Mouse (Mus musculus): ENCODE measurements at regions not wholly inside any gene's neighbourhood (a gene's known extent, or its start where the extent isn't known, plus 50 kb on each side); places are given as distances from the start of the nearest gene placed in this dataset.

- Histone ChIP-seq H3K4me2 (no peak overlapping the region), H3K4me3 (replicated peaks) (no peak overlapping the region), H3K36me3 (no peaks in the 10 kb centered on the region), H3K27ac (no peak overlapping the region), H3K4me1 (replicated peaks) (peaks cover 12% of the 10 kb centered on the region), H3K9ac (replicated peaks) (no peak overlapping the region), H3K27me3 (no peaks in the 10 kb centered on the region), H3K9me3 (no peaks in the 10 kb centered on the region)
- WGBS: 74% methylated on average over 1 of the region's 1 CpGs
- no peak for ATAC-seq (ENCODE audit: insufficient number of reproducible peaks, insufficient read depth, low FRiP score, low TSS enrichment, low read depth)
Measured at GRCm38 (mm10) chr1:80030635-80031034, 169.7 kb upstream of the Serpine2 start.

GRCm38 (mm10) chr1:80030224-80030623 is 169.2 kb upstream of the Serpine2 start:
- no peaks in the 10 kb centered on the region for H3K27me3 ChIP-seq
- H3K4me1 ChIP-seq (replicated peaks): peaks cover 12% of the 10 kb centered on the region
- H3K27ac ChIP-seq: no peak overlapping the region
- H3K4me3 ChIP-seq (replicated peaks): no peak overlapping the region
- no peak overlapping the region for H3K9ac ChIP-seq (replicated peaks)
- H3K36me3 ChIP-seq: no peaks in the 10 kb centered on the region
- H3K9me3 ChIP-seq: no peaks in the 10 kb centered on the region
- WGBS: 82% methylated on average over 3 of the region's 3 CpGs
- no peak overlapping the region for H3K4me2 ChIP-seq
- ATAC-seq (ENCODE audit: insufficient number of reproducible peaks, insufficient read depth, low FRiP score, low TSS enrichment, low read depth): no peak

- Histone ChIP-seq H3K9me3 (no peaks in the 10 kb centered on the region), H3K36me3 (no peaks in the 10 kb centered on the region), H3K4me1 (replicated peaks) (no peaks in the 10 kb centered on the region), H3K27me3 (no peaks in the 10 kb centered on the region), H3K27ac (no peak overlapping the region), H3K9ac (replicated peaks) (no peak overlapping the region), H3K4me3 (replicated peaks) (no peak overlapping the region), H3K4me2 (no peak overlapping the region)
- 93% methylated on average over 4 of the region's 4 CpGs for WGBS
- no peak for ATAC-seq (ENCODE audit: insufficient number of reproducible peaks, insufficient read depth, low FRiP score, low TSS enrichment, low read depth)
Measured at GRCm38 (mm10) chr1:80025863-80026616, 165.1 kb upstream of the Serpine2 start.

GRCm38 (mm10) chr1:80023518-80024095 is 162.6 kb upstream of the Serpine2 start:
- Histone ChIP-seq H3K27ac (no peak overlapping the region), H3K9ac (replicated peaks) (no peak overlapping the region), H3K36me3 (no peaks in the 10 kb centered on the region), H3K4me2 (no peak overlapping the region), H3K27me3 (no peaks in the 10 kb centered on the region), H3K4me1 (replicated peaks) (no peaks in the 10 kb centered on the region), H3K4me3 (replicated peaks) (no peak overlapping the region), H3K9me3 (no peaks in the 10 kb centered on the region)
- 86% methylated on average over 6 of the region's 6 CpGs for WGBS
- ATAC-seq (ENCODE audit: insufficient number of reproducible peaks, insufficient read depth, low FRiP score, low TSS enrichment, low read depth): no peak

GRCm38 (mm10) chr1:80021866-80022265 is 160.9 kb upstream of the Serpine2 start:
- Histone ChIP-seq H3K4me1 (replicated peaks) (no peaks in the 10 kb centered on the region), H3K4me2 (no peak overlapping the region), H3K36me3 (no peaks in the 10 kb centered on the region), H3K27ac (no peak overlapping the region), H3K4me3 (replicated peaks) (no peak overlapping the region), H3K9ac (replicated peaks) (no peak overlapping the region), H3K9me3 (no peaks in the 10 kb centered on the region), H3K27me3 (no peaks in the 10 kb centered on the region)
- ATAC-seq (ENCODE audit: insufficient number of reproducible peaks, insufficient read depth, low FRiP score, low TSS enrichment, low read depth): no peak
- WGBS: 69% methylated on average over 3 of the region's 3 CpGs

- no peak overlapping the region for H3K9ac ChIP-seq (replicated peaks)
- no peaks in the 10 kb centered on the region for H3K9me3 ChIP-seq
- H3K4me2 ChIP-seq: no peak overlapping the region
- H3K27me3 ChIP-seq: no peaks in the 10 kb centered on the region
- H3K27ac ChIP-seq: no peak overlapping the region
- WGBS: 77% methylated on average over 11 of the region's 11 CpGs
- H3K4me3 ChIP-seq (replicated peaks): no peak overlapping the region
- H3K4me1 ChIP-seq (replicated peaks): 0 out of 2 replicates have a peak, but pooled peaks cover 3% of the 10 kb centered on the region
- ATAC-seq (ENCODE audit: insufficient number of reproducible peaks, insufficient read depth, low FRiP score, low TSS enrichment, low read depth): no peak
- no peaks in the 10 kb centered on the region for H3K36me3 ChIP-seq
Measured at GRCm38 (mm10) chr1:80018391-80019065, 157.5 kb upstream of the Serpine2 start.

GRCm38 (mm10) chr1:80015474-80015873 is 154.5 kb upstream of the Serpine2 start:
- Histone ChIP-seq H3K27ac (no peak overlapping the region), H3K4me2 (no peak overlapping the region), H3K4me1 (replicated peaks) (0 out of 2 replicates have a peak, but pooled peaks cover 3% of the 10 kb centered on the region), H3K36me3 (no peaks in the 10 kb centered on the region), H3K9me3 (no peaks in the 10 kb centered on the region), H3K27me3 (no peaks in the 10 kb centered on the region), H3K4me3 (replicated peaks) (no peak overlapping the region), H3K9ac (replicated peaks) (no peak overlapping the region)
- ATAC-seq (ENCODE audit: insufficient number of reproducible peaks, insufficient read depth, low FRiP score, low TSS enrichment, low read depth): no peak
- 91% methylated on average over 5 of the region's 5 CpGs for WGBS

- H3K4me2 ChIP-seq: no peak overlapping the region
Measured at GRCm38 (mm10) chr1:80014586-80014985, 153.6 kb upstream of the Serpine2 start.

GRCm38 (mm10) chr1:80010724-80011123 is 149.7 kb upstream of the Serpine2 start:
- no peak for ATAC-seq (ENCODE audit: insufficient number of reproducible peaks, insufficient read depth, low FRiP score, low TSS enrichment, low read depth)
- H3K27me3 ChIP-seq: no peaks in the 10 kb centered on the region
- H3K36me3 ChIP-seq: no peaks in the 10 kb centered on the region
- 27% methylated on average over 4 of the region's 4 CpGs for WGBS
- 0 out of 2 replicates have a peak, but pooled peaks cover 3% of the 10 kb centered on the region for H3K4me1 ChIP-seq (replicated peaks)
- no peak overlapping the region for H3K9ac ChIP-seq (replicated peaks)
- H3K9me3 ChIP-seq: no peaks in the 10 kb centered on the region
- no peak overlapping the region for H3K4me3 ChIP-seq (replicated peaks)
- H3K27ac ChIP-seq: no peak overlapping the region
- H3K4me2 ChIP-seq: no peak overlapping the region

More at GRCm38 (mm10) chr1:80014586-80014985, 153.6 kb upstream of the Serpine2 start:
- H3K9me3 ChIP-seq: no peaks in the 10 kb centered on the region
- H3K4me1 ChIP-seq (replicated peaks): 0 out of 2 replicates have a peak, but pooled peaks cover 3% of the 10 kb centered on the region
- no peaks in the 10 kb centered on the region for H3K36me3 ChIP-seq
- 44% methylated on average over 2 of the region's 2 CpGs for WGBS
- H3K27me3 ChIP-seq: no peaks in the 10 kb centered on the region
- no peak overlapping the region for H3K27ac ChIP-seq
- no peak overlapping the region for H3K9ac ChIP-seq (replicated peaks)
- no peak overlapping the region for H3K4me3 ChIP-seq (replicated peaks)
- no peak for ATAC-seq (ENCODE audit: insufficient number of reproducible peaks, insufficient read depth, low FRiP score, low TSS enrichment, low read depth)

GRCm38 (mm10) chr1:79999081-79999480 is 138.1 kb upstream of the Serpine2 start:
- 71% methylated on average over 11 of the region's 11 CpGs for WGBS
- Histone ChIP-seq H3K27me3 (no peaks in the 10 kb centered on the region), H3K4me3 (replicated peaks) (no peak overlapping the region), H3K9ac (replicated peaks) (no peak overlapping the region), H3K36me3 (no peaks in the 10 kb centered on the region), H3K4me1 (replicated peaks) (no peaks in the 10 kb centered on the region; the same call in 1 of the 2 replicates), H3K9me3 (no peaks in the 10 kb centered on the region), H3K27ac (no peak overlapping the region), H3K4me2 (no peak overlapping the region)
- ATAC-seq (ENCODE audit: insufficient number of reproducible peaks, insufficient read depth, low FRiP score, low TSS enrichment, low read depth): no peak

GRCm38 (mm10) chr1:79997911-79998310 is 136.9 kb upstream of the Serpine2 start:
- H3K27ac ChIP-seq: no peak overlapping the region
- no peaks in the 10 kb centered on the region for H3K27me3 ChIP-seq
- no peak overlapping the region for H3K4me3 ChIP-seq (replicated peaks)
- no peak for ATAC-seq (ENCODE audit: insufficient number of reproducible peaks, insufficient read depth, low FRiP score, low TSS enrichment, low read depth)
- H3K9ac ChIP-seq (replicated peaks): no peak overlapping the region
- WGBS: 90% methylated on average over 10 of the region's 10 CpGs
- no peak overlapping the region for H3K4me2 ChIP-seq
- no peaks in the 10 kb centered on the region for H3K9me3 ChIP-seq
- no peaks in the 10 kb centered on the region for H3K36me3 ChIP-seq
- H3K4me1 ChIP-seq (replicated peaks): no peaks in the 10 kb centered on the region; the same call in 1 of the 2 replicates

Data from limb, embryonic 12.5 days (tissue).